Mouse (Mus musculus) gastrocnemius, adult 8-10 months (tissue): ENCODE measurements around the gene Cxcl12. TPM values are rescaled to one million over a fixed set of nuclear protein-coding genes. Genes with fewer than 3 reads are reported as not detected.
A peak's percentile ranks its signal among the peaks of the same experiment; 100 is the strongest.

Experiments
- DNase-seq, 2 experiments: peaks; one replicate each; pipeline ENCODE4 v3.0.0; 2022; ENCODE audit warnings: low spot score in 2 of 2
- total RNA-seq, 4 experiments: library from RNA; stranded (reverse); gene quantifications; 2 replicates each; pipeline ENCODE4 v1.2.4; 2022

Cxcl12 gene
- total RNA-seq, 4 experiments from 2014 or later, result 38.4 to 54.2 (median 40.8) TPM

- peak; percentile 68 to 71 for DNase-seq
Observed at GRCm38 (mm10) chr6:117173876-117174275, 5.5 kb downstream of the Cxcl12 start.

GRCm38 (mm10) chr6:117175113-117175793 is 6.9 kb downstream of the Cxcl12 start:
- no peak for DNase-seq

GRCm38 (mm10) chr6:117176406-117176805 is 8.1 kb downstream of the Cxcl12 start:
- no peak for DNase-seq

DNA sequence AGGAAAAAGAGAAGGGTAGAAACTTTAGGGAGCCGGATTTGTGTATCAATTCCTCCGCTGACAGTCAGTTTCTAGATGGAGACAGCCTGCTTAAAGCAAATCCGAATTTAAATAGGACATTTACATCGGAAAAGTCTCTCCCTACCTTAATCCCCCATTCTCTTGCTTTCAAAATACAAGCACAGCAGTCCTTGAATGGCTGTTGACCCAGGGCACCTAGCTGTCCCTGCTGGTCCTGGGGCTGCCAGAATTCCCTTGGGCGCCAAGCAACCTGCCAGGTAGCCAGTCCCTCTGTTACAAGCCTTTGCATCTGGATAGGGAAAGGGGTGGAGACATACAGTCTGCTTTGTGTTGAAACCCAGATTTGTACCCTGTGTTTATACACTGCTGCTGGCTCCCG is 12.0 kb downstream of the Cxcl12 start:
- DNase-seq, result no peak

DNA sequence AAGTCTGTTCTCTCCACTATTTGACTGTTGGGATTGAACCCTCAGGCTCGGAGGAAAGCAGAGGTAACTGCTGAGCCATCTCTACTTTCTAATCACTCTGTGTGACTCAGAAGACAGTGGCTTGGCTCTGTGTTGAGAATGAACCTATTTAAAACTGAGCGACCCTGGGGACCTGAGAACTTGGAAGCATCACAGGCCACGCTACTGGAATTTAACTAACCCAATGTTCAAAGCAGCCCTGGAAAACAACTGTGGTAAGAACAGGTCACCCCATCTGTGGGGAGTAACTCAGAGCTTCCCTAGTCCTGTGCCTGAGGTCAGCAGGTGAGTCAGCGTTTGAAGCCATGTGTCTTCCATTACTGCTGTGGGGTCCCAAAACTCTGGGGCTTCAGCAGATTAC is 17.0 kb downstream of the Cxcl12 start:
- no peak for DNase-seq

- DNase-seq, result no peak
Observed at GRCm38 (mm10) chr6:117190453-117190852, 22.1 kb downstream of the Cxcl12 start.

GRCm38 (mm10) chr6:117191741-117192140 is 23.4 kb downstream of the Cxcl12 start:
- DNase-seq, result no peak

DNA sequence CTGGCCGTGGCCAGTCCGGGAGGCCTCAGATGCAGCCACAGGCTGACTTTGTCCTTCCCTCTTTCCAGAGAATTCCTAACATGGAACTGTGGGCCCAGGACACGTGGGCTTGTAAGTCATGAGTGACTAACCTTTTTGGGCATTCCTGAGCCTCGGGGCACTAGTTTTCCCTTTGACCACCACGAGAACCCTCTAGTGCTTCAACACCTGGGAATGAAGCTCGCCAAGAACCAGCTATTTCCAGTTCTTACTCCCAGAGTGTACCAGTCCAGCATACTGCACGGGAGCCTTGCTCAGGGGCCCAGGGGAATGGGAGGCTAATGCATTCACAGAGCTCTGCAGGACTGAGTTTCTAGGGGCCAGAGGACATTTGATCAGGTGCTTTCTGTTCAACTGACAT is 24.3 kb downstream of the Cxcl12 start:
- DNase-seq, result no peak

DNA sequence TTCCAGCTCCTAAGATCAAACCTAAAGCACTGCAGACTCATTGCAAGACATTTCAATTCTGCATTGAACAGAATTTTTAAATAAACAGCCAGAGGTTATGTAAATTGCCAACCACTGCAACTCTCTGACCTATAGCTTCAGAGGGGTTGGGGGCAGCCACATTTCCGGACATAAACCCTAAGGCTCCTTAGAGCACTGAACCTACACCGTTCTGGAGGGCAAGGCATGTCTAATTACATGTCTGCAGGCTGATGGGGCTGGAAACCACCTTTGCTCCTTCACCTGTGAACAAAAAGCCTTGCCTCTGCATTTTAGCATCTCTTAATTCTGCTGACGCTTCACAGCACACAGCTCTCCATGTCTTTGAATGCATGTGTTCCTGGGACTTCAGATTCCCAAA is 26.9 kb downstream of the Cxcl12 start:
- no peak for DNase-seq

GRCm38 (mm10) chr6:117198871-117199270 is 30.5 kb downstream of the Cxcl12 start:
- no peak for DNase-seq

GRCm38 (mm10) chr6:117199718-117200117 is 31.4 kb downstream of the Cxcl12 start:
- DNase-seq, result no peak

DNA sequence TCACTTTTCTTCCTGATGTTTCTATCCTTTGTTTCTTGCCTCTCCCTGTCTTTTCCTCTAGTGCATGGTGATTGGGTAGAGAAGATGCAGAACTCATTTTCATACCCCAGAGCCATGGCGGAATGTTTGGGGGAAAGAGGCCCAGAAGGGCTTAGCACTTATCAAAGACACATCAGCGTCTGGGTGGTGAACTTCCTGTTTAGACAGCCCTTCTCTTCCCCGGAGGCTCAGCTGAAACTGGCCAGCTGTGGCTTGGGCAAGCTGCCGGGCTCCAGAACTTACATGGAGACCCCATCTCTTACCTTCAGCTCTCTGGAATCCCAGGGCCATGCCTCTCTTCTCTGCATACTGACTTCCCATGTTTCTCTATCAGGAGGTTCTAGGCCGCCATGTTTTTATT is 32.6 kb downstream of the Cxcl12 start:
- no peak for DNase-seq

DNA sequence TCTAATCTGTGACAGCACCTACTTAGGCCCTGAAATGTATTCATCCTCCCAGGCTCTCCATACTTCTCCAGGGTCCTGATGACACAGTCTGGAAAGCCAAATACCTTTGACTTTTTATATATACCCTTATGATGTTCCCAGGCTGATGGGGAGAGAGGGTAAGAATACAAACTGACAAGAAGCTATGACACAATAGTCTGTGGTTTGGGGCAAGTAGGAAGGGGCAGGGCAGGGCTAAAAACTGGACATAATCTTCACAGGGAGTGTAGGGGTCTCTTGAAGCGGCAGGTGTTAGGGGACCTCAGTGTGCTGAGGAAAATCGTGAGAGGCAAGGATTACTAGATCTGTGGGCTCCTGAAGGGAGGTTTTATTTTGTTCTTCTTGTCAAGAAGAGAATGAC is 33.1 kb downstream of the Cxcl12 start:
- DNase-seq, result no peak

GRCm38 (mm10) chr6:117201859-117202258 is 33.5 kb downstream of the Cxcl12 start:
- DNase-seq, result no peak

- no peak for DNase-seq
Observed at GRCm38 (mm10) chr6:117202856-117203400, 34.6 kb downstream of the Cxcl12 start.

DNA sequence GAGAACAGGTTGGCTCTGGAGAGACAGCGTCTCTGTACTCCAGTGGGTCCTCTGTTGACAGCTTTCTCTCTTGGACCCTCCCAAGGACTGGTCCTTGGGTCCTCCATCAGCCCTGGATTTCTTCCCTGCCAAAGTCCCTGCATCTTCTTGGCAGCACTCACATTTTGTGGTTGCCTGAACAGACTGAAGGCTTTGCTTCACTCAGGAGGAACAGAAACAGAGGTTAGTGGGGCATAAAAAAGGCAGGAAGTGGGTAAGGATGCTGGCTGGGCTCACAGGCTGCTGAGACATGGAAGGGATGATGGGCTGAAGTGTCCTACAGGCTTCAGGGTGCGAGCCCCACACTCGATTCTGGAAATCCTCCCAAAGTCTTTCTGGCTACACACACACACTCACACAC is 35.8 kb downstream of the Cxcl12 start:
- no peak for DNase-seq

DNA sequence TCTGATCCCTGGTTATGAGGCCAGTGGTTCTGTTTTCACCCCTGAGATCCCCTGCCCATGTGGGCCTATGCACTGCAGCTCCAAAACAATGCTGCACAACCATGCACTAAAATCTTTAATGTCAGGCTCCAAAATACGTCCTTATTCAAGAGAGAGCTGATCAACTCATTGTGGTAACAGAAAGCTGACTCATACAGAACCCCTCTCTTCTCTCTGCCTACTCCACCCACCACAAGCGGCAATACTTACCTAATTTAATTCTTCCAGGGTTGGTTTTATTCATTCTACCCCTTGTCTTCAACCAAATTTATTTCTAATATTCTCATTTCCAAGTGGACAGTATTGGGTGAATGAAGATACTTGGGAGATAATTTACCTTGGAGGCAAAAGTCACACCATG is 38.5 kb downstream of the Cxcl12 start:
- no peak for DNase-seq

DNA sequence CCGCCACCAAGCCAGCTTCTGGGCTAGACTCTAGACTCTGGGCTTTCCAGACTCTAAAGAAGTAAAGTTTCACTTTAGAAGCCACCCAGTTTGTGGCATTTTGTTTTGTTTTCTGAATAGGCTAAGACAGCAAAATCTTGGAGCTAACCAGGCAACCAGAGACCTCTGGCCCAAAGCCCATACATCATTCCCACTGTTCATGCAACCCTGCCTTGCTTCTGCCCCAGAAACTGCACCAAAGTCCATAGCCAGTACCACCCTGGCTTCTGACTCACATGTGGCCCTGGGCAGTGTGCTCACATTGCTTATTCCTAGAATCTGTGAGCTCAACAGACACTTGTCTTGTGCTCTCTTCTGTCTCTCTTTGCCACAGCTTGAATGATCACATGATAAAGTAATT is 39.0 kb downstream of the Cxcl12 start:
- no peak for DNase-seq

DNA sequence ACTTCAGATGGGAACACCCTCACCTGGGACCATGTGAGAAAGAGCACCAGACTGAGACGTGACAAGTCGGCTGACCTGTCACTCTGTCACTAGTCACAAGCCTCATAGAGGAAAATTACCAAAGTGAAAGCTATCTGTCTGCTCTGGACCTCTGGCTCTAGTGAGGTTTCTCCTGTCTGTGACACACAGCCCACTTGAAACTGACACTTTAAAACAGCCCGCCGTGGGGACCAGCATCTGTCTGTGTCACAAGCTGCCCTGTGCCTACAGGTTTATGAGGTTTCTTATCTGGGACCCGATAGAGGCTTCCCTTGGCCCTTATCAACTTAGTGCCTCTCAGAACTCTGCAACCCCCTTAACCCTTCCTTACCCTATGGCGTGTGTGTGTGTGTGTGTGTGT is 41.8 kb downstream of the Cxcl12 start:
- DNase-seq, result no peak

GRCm38 (mm10) chr6:117210536-117210935 is 42.2 kb downstream of the Cxcl12 start:
- no peak for DNase-seq

GRCm38 (mm10) chr6:117214506-117214905 is 46.2 kb downstream of the Cxcl12 start:
- DNase-seq, result no peak

GRCm38 (mm10) chr6:117218442-117219299 is 50.3 kb downstream of the Cxcl12 start:
- DNase-seq, result no peak

DNA sequence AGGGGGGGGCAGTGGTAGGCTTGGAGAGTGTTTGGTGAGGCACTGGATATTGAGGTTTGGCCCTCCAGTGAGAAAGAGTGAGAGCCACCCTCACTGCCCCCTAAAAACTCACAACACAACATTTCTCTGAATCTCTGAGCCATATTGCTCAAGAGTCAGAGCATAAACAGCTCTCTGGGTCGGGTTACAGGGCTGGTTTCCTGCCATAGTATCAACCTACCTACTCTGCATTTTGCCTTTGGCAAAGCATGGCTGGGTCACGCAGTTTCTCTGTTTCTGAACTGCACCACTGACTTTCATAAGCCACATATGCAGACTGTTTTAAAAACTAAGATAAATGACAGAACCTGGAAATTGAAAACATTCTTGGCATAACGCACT is 51.0 kb downstream of the Cxcl12 start:
- no peak for DNase-seq
